Mouse (Mus musculus) CH12.LX (cell line): ENCODE data around the gene Sema7a.

Experiments
- BHLHE40 ChIP-seq: IDR thresholded peaks from 2 replicates; pipeline ENCODE4 v1.6.1; 2011; ENCODE audit warnings: mild to moderate bottlenecking, low read depth, low read length, improper control_type of control experiment
- CHD2 ChIP-seq: IDR thresholded peaks from 2 replicates; pipeline ENCODE4 v1.6.1; 2011; ENCODE audit warnings: low read length, improper control_type of control experiment
- CTCF ChIP-seq, 2 experiments: IDR thresholded peaks in 1 of 2; conservative IDR thresholded peaks in 1 of 2; 2 replicates each; pipeline ENCODE4 v1.5.1; 2011 to 2012; ENCODE audit warnings: low read depth in 2 of 2, low read length in 2 of 2, improper control_type of control experiment in 1 of 2, inconsistent platforms in 1 of 2, mild to moderate bottlenecking in 1 of 2, moderate library complexity in 1 of 2
- EP300 ChIP-seq: IDR thresholded peaks from 2 replicates; pipeline ENCODE4 v1.6.1; 2011; ENCODE audit warnings: low read length, improper control_type of control experiment
- MAX ChIP-seq: IDR thresholded peaks from 2 replicates; pipeline ENCODE4 v1.6.1; 2011; ENCODE audit warnings: low read length, improper control_type of control experiment
- MAZ ChIP-seq: IDR thresholded peaks from 2 replicates; pipeline ENCODE4 v1.6.1; 2012; ENCODE audit warnings: low read depth, mild to moderate bottlenecking, inconsistent platforms, low read length, improper control_type of control experiment, moderate library complexity
- MYC ChIP-seq: IDR thresholded peaks from 2 replicates; pipeline ENCODE4 v1.6.1; 2011; ENCODE audit warnings: low read depth, mild to moderate bottlenecking, improper control_type of control experiment, low read length
- NELFE ChIP-seq: IDR thresholded peaks from 2 replicates; pipeline ENCODE4 v1.6.1; 2011; ENCODE audit warnings: low read depth, low read length, improper control_type of control experiment
- POLR2A ChIP-seq: IDR thresholded peaks from 2 replicates; pipeline ENCODE4 v1.6.1; 2011; ENCODE audit warnings: low read depth, mild to moderate bottlenecking, improper control_type of control experiment, low read length
- RAD21 ChIP-seq: IDR thresholded peaks from 2 replicates; pipeline ENCODE4 v1.6.1; 2011; ENCODE audit warnings: low read depth, mild to moderate bottlenecking, low read length, improper control_type of control experiment, moderate library complexity
- SMC3 ChIP-seq: IDR thresholded peaks from 2 replicates; pipeline ENCODE4 v1.6.1; 2011; ENCODE audit warnings: low read depth, low read length, improper control_type of control experiment
- TBP ChIP-seq: conservative IDR thresholded peaks from 2 replicates; pipeline ENCODE4 v1.6.1; 2011; ENCODE audit warnings: low read depth, low read length, improper control_type of control experiment
- ZNF384 ChIP-seq: IDR thresholded peaks from 2 replicates; pipeline ENCODE4 v1.6.1; 2012; ENCODE audit warnings: low read depth, low read length, improper control_type of control experiment, inconsistent platforms

GRCm38 (mm10) chr9:57954962-57955744, 15.2 kb downstream of the Sema7a start:
- 0 out of 2 replicates have a peak, but pooled peaks have one; percentile 56 for TF ChIP-seq MYC
- TF ChIP-seq POLR2A: peak; percentile 36
- TF ChIP-seq CTCF (conservative IDR thresholded peaks at IDR 0.05 in 1 of 2, IDR thresholded peaks at IDR 0.05 in 1 of 2; ENCODE audit: low read depth in 2 of 2, low read length in 2 of 2): no peak
- TF ChIP-seq NELFE: no peak
- TF ChIP-seq MAX: no peak; the same call in 1 of the 2 replicates
- TF ChIP-seq BHLHE40: no peak
- TF ChIP-seq TBP: peak; percentile 68
- peak; percentile 75 for TF ChIP-seq EP300
- peak; percentile 18; the same call in 1 of the 2 replicates for TF ChIP-seq SMC3
- TF ChIP-seq MAZ: 0 out of 2 replicates have a peak, but pooled peaks have one; percentile 41
- no peak for TF ChIP-seq ZNF384
- TF ChIP-seq CHD2: peak; percentile 59
- TF ChIP-seq RAD21: no peak; the same call in 1 of the 2 replicates
